Mouse (Mus musculus) heart, adult 11 months (tissue): Measurements from ENCODE around the gene Lyl1.

ENCODE experiments used
- DNase-seq: peaks from one replicate; pipeline ENCODE4 v3.0.0; 2022

Gene Lyl1

GRCm38 (mm10) chr8:84742171-84743053, 41.2 kb downstream of the Lyl1 start:
- peak; percentile 98 for DNase-seq

- no peak for DNase-seq
Measured at GRCm38 (mm10) chr8:84743054-84743415, 41.8 kb downstream of the Lyl1 start.

- peak; percentile 98 for DNase-seq
Measured at GRCm38 (mm10) chr8:84743517-84744420, 42.5 kb downstream of the Lyl1 start.

- peak; percentile 95 for DNase-seq
Measured at GRCm38 (mm10) chr8:84745032-84745925, 44.0 kb downstream of the Lyl1 start.

GRCm38 (mm10) chr8:84749519-84749918, 48.3 kb downstream of the Lyl1 start:
- no peak for DNase-seq

GRCm38 (mm10) chr8:84752734-84753582, 51.7 kb downstream of the Lyl1 start:
- DNase-seq = no peak
